Mouse (Mus musculus): ENCODE measurements around the gene Dtx2.

DNA sequence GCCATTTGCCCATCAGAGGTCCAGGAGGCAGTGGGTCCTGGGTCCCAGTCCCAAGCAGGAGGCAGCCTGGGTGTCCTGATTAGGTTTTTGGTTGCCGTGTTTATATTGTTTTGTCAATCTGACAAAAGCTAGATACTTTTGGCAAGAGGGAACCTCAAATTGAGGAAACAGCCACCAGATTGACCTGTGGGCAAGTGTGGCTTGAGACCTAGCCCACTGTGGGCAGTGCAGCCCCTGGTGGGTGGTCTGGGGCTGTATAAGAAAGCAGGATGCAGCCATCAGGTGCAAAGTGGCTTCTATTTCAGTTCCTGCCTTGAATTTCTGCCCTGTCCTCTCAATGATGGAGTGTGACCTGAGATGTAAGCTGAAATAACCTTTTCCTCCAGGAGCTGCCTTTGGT lies 40.7 kb downstream of the Dtx2 start:
- TF ChIP-seq EP300 (IDR thresholded peaks at IDR 0.05; ENCODE audit: insufficient read depth, low read depth, low read length) = no peak
- no peak for TF ChIP-seq POLR2A (IDR thresholded peaks at IDR 0.05; ENCODE audit: insufficient read depth, low read depth, low read length)
